Mouse (Mus musculus) small intestine, adult 2 months (tissue): ENCODE measurements around the gene Atxn2l.

Source experiments
- CTCF ChIP-seq: fragments of 200-500 bp; IDR thresholded peaks from 2 replicates; pipeline ENCODE4 v1.5.1; 2012; ENCODE audit warnings: low read depth, mild to moderate bottlenecking, control low read depth, inconsistent platforms, low read length, moderate library complexity, mixed read lengths; ENCODE audit not compliant: insufficient replicate concordance, insufficient read length; ENCODE audit errors: extremely low read depth
- POLR2A ChIP-seq: fragments of 200-500 bp; IDR thresholded peaks from 2 replicates; pipeline ENCODE4 v1.6.1; 2012; ENCODE audit warnings: low read depth, mild to moderate bottlenecking, control low read depth, inconsistent platforms, low read length, moderate library complexity

DNA sequence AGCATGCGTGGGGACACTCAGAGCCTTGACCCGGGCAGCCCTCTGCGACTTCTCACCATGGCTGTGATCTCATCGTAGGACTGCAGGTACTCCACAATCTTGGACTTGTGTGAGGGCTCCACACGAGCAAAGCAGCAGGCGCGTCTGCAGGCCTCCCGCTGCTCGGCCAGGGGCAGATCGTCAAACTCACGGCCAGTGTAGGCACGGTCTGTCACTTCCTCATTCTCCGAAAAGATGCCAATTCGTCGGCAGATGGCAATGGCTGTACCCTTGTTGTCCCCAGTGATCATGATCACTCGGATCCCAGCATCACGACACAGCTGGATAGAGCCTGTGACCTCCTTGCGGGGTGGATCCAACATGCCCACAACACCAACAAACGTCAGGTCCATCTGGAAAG lies 54.8 kb downstream of the Atxn2l start:
- TF ChIP-seq CTCF = no peak
- no peak for TF ChIP-seq POLR2A
